Mouse (Mus musculus): ENCODE measurements around the gene Edem1.

- TF ChIP-seq POLR2A (IDR thresholded peaks at IDR 0.05; ENCODE audit: insufficient read length, low read depth) (no peak), POLR2AphosphoS2 (IDR thresholded peaks at IDR 0.05; ENCODE audit: insufficient read length, low read depth) (no peak), TCF12 (IDR thresholded peaks at IDR 0.05; ENCODE audit: insufficient read depth, poor library complexity, severe bottlenecking) (no peak), E2F4 (IDR thresholded peaks at IDR 0.05; ENCODE audit: insufficient read depth) (no peak), CEBPB (IDR thresholded peaks at IDR 0.05; ENCODE audit: insufficient read depth, poor library complexity, severe bottlenecking) (no peak), MAX (IDR thresholded peaks at IDR 0.05; ENCODE audit: low read depth) (no peak), MYOD1 (IDR thresholded peaks at IDR 0.05; ENCODE audit: control insufficient read depth in 1 of 3, insufficient read length in 2 of 3, low read depth in 2 of 3) (no peak), USF1 (IDR thresholded peaks at IDR 0.05; ENCODE audit: low read depth) (no peak), REST (IDR thresholded peaks at IDR 0.05; ENCODE audit: insufficient read depth, insufficient read length) (no peak)
Measured at GRCm38 (mm10) chr6:108902124-108902523, 73.7 kb downstream of the Edem1 start.
